Mouse (Mus musculus): ENCODE measurements at regions not wholly inside any gene's neighbourhood (a gene's known extent, or its start where the extent isn't known, plus 50 kb on each side); places are given as distances from the start of the nearest gene placed in this dataset.

DNA sequence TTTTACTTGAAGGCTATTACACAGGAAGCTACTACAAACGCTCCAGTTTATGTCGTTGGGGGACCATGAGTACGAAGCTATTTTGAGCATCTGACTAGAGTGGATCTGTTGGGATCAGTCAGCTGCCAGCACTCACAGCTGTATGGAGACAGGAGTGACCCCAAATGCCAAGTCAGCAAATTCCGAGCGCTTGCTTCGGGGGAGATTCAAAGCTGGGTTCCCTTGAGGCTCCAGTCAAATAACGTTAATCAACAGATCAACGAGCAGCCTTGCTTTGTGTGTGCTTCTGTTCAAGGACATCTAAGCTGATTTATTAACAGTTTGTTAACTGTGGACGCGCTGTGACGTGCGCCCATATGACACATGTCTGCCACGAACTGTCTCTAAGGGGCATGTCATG lies 349.5 kb downstream of the Ajap1 start:
- DNase-seq: no peak

DNA sequence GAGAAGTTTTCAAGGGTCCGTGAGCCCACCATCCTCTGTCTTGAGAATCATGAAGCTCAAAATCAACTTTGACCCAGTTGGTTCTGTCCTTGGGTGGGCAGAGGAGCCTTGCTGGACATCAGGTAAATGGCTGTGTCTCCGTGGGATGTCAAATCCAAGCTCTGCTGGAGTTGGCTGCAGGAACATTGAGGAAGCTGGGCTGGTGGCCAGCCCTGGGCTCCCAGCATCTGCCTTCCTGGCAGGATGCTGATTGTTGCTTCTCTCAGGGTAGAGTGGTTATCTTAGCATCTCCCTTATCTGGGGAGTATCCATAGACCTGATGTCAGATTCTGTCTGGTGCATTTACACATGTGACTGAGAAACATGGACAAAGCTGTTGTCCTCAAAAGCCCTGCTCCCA lies 353.3 kb downstream of the Ajap1 start:
- DNase-seq: no peak

DNA sequence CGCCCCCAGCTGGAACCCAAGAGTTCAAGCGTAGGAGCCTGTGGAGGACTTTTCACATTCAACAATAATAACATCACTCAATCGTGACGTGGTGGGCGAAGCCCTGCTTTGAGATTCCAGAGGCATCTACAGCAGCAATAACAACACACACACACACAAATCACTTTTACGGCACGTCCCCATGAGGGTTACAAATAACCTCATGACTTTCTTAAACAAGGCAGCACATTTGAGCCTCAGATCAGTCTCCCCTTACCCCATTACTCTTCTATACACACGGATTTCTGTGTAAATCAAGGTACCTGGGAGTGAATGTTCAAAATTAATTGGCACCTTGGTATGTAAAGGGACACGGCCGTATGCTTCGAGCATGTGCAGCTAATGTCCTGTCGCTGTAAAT lies 354.4 kb downstream of the Ajap1 start:
- DNase-seq: no peak

DNA sequence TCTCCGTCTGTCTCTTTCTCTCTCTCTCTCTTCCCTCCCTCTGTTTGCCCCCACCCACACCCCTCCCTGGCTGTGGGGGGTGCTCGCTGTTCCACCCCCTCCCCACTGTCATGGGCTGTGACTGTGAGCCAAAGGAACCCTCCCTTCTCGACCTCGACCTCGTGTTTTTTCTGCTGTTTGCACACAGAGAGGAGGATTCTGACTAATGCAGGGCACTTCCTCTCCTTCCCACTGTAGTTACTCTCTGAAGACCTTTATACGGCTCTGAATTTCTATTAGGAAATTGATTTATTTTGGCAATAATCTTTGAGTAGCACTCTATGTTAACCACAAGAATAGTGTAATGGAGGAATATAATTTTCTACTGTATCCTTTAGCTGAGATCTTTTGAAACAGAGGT lies 362.1 kb downstream of the Ajap1 start:
- no peak for DNase-seq

DNA sequence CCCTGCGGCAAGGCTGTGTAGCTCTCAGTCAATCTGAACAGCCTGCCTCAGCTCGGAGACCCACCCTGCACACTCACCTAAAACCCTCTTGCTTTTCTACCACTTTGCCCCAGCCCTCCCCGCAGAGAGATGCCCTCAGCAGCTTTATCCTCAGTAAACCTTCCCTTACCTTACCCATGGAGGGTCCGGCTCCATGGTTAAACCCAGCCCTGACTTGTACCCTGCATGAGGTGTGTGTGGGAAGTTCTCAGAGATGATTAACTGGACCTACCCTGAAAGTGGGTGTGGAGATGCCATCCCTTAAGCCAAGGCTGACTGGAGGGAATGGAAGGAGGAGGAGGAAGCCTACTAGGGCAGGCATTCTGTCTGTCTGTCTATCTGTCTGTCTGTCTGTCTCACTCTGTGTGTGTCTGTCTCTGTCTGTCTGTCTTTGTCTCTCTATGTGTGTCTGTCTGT lies 362.9 kb downstream of the Ajap1 start:
- DNase-seq: no peak

DNA sequence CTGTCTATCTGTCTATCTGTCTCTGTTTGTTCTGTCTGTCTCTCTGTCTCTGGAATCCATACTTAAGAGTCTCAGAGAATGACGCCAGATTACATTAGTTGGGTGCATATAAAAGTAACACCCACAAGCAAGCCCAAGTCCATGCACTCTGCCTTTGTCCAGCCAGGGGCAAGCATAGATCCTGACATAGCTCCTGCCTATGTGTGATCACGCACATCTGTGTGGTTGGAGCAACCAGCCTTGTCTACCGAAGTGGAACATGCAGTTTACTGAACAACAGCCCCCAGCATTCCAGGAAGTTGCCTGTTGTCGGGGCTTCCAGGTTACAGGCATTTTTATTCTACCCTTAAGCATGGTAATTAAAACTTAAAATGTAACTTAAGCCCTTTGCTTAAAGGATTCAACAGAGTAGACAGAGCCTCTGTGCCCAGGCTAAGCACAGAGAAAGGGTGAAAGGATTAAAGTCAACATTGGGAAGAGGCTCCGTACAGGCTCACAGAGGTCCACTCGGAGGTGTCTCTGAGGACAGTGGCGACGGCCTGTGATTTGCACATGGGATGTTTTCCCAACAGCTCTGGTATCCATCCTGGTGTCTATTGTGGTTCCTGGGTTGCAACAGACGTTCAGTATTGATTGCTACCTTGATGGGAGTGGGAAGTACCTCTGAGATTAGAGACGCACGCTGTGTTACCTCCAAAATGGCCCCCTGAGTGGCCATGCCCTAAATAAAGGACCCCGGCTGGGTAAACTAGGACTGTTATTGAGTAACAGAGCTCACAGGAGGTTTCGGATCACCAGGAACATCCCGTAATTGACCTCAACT lies 363.6 kb downstream of the Ajap1 start:
- no peak for DNase-seq

DNA sequence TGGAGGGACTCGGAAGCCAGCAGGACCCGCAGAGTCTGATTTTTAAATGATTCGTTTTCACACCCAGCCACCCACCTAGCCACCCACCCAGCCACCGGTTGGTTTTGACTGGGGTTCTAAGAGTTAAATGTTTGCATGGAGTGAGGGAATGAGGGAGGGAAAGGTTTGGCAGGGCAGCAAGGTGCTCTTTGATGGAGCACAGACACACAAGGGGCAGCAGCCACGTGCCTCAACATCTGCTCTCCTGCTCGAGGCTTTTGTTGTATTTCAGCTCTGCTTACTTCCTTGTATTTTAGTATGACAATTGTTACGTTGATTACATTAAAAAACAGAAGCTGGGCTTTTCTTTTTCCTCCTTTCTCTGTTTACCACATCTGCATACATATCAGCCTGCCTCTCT lies 367.6 kb downstream of the Ajap1 start:
- DNase-seq: no peak

DNA sequence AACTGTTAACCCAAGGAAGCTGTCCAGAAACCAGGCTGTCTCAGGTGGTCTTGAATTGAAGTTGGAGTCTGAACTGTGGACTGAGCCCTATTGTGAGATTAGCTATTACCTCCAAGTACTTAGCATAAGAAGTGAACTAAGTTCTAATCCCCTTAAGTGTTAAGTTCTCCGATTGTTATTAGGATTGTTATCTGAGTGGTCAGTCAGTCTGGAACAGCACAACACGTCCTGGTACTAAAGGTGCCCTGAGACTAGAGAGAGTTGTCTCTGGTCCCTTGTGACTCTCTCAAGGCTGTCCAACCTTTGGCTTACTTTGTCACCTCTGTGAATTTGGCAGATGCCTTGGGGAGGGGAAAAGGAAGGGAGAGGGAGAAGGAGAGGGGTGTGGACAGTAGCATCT lies 369.0 kb downstream of the Ajap1 start:
- no peak for DNase-seq

DNA sequence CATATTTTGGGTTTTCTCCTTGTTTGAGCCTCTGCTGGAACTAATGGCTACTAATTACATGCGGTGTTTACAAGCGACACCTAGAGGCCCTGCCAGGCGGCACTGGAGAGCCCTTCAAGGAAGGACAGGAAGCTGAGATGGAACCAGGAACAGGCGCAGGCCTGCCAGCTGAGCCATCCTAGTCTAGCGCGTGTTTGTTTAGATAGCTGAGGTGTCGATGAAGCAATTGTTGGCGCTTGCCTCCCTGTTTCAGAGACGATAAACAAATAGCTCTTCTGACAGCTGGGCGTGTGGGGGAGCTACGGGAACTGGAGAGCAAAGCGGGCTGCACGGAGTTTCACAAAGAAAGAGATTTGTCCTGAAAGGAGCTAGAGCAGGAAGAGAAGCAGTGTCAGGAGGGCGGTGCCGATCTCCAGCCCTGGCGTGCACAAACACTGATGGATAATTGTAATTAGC lies 372.3 kb downstream of the Ajap1 start:
- peak; percentile 49 to 73 for DNase-seq

DNA sequence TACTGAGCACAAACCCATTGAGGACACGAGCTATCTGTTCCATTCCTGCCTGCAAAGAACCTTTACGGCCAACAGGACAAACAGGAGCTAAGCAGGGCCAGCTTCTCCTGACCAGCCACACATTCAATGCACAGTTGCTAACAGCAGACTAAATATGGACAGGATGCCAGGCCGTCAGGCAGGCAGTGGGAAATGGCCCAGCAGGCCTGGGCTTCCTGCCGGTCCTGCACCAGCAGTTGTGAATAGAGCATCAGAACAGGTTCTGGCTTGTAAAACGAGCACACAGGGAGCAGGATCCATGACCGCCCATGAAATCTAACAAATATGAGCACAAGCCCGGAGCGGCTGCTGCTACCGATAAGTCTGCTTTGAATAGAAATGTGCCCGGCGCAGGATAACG lies 384.0 kb downstream of the Ajap1 start:
- no peak for DNase-seq

DNA sequence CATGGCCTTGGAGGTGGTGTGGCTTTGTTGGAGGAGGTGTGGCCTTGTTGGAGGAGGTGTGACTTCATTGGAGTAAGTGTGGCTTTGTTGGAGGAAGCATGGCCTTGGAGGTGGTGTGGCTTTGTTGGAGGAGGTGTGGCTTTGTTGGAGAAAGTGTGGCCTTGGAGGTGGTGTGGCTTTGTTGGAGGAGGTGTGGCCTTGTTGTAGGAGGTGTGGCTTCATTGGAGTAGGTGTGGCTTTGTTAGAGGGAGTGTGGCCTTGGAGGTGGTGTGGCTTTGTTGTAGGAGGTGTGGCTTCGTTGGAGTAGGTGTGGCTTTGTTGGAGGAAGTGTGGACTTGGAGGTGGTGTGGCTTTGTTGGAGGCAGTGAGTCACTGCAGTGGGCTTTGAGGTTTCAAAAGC lies 385.0 kb downstream of the Ajap1 start:
- DNase-seq: no peak

DNA sequence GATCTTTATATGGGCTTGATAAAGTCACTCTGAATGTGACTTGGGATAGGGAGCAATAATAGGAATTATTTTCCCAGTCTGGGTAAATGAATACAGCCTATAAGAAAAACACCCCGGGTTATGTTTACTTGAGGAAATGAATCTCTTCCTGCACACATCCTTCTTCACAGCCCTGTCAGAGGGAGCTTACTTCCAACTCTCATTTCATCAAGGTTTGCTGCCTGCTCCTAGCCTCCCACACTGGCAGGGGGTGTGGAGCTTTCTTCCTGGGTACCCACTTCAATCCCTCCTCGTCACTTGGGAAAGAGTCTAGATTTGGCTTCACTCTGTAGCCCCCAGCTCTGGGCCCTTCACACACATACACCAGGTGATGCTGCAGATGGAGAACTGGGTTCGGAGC lies 389.5 kb downstream of the Ajap1 start:
- no peak for DNase-seq

DNA sequence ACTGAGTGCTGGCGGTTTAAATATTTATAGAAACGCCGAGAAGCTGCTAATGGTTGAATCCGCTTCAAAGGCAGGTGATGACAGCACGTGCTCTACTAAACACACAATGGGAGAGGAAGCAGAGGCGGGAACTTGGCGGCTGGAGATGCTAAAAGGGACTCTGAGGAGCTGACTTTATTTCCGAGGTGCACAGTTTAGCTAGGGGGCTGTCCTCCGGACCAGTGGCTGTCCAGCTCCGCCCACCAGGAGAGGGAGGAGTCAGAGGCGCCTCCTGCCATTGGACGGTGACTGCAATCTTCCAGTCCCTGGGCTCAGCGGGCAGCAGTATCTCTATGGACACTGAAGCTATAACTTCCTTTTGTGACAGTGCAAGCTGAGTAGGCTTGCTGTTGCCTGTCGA lies 400.4 kb downstream of the Ajap1 start:
- peak; percentile 10 to 28 for DNase-seq

DNA sequence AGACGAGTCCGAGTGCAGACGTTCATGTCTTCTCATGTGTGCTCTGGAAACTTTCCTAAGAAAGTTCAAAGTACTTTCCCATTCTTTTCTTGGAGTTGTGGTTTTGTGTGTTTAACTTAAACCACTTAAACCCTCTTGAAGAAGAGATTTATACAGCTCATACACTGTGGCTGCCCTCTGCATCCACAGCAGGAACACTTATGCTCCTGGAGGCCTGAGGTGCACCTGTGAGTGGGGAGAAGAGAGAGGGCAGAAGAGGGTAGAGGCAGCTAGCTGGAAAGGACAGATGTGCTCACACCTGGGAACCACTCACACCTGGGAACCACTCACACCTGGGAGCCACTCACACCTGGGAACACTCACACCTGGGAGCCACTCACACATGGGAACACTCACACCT lies 408.0 kb downstream of the Ajap1 start:
- DNase-seq: no peak

DNA sequence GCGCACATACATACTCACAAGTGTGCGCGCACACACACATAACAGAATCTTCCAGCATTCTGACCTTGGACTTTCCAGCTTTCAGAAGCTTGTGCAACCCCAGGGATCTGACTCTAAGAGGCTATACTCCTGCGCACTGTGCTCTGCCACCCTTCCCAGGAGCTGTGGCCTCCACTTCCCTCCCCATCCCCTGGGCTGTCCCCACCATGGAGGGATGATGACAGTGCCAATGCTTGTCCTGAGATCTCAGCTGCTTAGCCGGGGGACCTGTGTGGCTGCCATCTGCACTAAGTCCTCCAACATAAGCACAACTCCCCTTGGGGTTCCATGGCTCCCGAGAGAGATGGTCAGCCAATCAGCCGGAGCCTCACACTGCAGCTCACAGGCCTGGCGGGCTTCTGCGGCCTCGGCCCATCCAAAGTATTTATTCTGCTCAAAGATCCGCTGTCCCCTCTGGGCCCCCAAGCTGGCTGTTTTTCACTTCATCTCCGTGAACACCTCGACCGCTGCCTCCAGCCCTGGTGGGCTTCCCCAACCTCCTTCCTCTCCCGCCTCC lies 412.3 kb downstream of the Ajap1 start:
- DNase-seq: no peak

DNA sequence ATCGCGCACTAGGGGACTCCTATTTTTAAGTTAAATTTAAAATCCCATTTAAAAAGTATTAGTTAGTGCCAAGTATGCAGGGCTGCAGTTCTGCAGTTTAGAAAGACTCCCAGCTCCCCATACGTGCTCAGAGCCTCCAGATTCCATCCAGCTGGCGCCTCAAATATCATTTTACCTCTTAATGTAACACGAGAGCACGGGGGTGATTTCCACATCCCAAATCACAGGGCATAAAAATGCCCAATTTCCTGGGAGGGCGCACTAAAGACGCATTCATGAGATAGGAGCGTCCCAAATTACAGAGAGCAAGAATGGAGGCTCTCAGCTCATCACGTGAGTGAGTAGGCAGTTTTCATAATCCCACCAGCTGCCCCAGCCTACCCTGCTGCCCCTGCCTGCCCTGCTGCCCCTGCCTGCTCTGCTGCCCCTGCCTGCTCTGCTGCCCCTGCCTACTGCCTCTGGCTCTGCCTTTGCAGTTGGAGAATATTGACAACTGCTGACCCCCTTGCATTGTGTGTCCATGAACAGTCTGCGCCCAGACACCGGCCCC lies 414.1 kb downstream of the Ajap1 start:
- no peak for DNase-seq

DNA sequence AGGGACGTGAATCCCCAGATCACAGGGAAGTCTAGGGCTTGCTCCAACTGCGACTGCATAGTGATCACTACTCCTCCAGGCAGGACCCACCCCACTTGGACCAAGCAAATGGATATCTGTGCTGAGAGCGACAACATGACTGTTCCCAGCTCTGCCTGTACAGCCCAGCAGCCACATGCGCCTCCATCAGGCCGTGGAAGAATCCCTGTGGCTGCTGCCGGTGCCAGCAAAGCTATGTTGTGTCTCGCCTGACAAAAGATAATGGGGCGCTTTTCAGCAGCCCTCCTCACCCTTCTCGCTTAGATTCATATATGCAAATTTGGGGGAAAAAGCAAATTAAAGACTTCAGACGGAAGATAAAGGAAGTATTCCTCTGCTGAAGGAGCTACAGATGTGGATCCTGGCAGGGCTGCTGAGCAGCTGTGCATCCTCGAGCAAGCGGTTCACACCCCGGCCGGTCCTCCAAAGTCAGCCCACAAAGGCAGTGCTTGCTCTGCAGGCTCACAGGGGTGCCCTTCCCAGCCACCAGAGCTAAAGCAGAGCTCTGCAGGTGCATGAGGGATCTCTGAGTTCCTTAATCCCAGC lies 418.5 kb downstream of the Ajap1 start:
- no peak for DNase-seq

DNA sequence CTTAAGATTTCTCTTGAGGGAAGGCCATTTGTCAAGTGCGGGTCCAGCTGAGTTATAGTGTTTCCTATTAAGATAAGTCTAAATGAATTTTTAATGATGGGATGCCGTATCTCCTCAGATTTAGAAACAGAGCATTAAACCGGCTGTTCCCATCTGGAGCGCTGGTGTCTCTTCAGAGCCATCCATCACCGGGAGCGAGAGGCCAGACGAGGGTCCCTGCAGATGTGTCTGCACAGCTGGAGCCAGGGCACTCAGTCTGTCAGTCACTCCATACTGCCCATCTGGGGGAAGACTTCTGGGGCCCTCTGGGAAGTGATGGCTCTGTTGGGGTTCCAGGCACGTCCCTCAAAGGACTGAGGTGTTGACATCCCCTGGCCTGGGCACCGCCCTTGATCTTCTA lies 419.2 kb downstream of the Ajap1 start:
- DNase-seq: peak in 1 of 2 experiments; percentile 50

DNA sequence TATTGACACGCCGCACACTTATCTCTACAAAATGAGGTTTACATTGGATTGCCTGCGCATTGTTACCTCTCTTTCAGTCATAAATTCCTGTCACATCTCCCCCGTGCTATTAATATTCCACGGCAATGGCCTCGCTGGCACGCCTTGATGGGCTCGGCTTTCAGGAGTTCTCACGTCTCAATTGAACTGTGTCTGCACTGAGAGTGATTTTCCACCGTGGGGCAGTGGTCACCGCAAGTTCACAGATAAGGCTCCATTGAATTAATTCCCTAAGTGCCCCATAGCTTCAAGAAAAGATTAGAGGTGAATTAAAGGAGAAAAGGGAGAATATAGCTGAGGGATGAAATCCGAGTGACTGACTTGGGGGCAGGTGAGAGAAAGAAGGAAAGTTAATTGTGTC lies 424.5 kb downstream of the Ajap1 start:
- DNase-seq: no peak

DNA sequence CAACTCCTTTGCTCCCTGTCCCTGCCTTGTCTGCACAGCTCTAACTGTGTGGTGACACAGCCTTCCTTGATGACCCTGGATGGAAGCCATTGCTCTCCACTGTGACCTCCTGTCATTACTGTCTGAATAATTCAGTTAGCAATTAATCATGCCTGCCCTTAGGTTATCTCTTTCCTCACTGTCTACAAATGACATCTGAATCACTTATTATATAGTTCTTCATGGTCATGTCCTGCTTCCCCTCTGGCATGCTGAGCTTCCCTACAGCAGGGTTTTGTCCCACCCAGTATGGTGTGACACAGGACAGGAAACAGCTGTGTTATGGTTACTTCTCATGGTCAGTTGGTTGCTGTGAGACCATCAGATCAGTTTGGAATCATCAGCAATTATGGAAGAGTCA lies 458.9 kb downstream of the Ajap1 start:
- peak; percentile 26 to 45 for DNase-seq

DNA sequence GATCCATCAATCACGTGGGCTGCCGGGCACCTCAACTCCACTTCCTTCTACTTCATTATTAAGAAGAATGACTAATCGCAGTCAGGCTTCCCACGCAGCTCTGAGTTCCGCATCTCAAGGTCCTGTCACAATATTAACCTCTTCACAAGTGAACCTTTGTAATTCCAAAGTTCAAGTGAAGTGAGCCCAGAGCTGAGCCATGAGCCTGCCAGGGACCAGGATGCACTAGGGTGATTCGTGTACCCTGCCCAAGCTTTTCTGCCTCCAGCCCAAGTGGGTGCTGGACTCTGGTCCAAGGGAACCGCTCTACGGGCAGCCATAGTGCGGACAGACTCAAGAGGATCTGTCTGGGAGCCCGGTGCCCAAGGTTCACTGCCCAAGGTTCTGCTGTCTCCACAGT lies 463.4 kb downstream of the Ajap1 start:
- no peak for DNase-seq

DNA sequence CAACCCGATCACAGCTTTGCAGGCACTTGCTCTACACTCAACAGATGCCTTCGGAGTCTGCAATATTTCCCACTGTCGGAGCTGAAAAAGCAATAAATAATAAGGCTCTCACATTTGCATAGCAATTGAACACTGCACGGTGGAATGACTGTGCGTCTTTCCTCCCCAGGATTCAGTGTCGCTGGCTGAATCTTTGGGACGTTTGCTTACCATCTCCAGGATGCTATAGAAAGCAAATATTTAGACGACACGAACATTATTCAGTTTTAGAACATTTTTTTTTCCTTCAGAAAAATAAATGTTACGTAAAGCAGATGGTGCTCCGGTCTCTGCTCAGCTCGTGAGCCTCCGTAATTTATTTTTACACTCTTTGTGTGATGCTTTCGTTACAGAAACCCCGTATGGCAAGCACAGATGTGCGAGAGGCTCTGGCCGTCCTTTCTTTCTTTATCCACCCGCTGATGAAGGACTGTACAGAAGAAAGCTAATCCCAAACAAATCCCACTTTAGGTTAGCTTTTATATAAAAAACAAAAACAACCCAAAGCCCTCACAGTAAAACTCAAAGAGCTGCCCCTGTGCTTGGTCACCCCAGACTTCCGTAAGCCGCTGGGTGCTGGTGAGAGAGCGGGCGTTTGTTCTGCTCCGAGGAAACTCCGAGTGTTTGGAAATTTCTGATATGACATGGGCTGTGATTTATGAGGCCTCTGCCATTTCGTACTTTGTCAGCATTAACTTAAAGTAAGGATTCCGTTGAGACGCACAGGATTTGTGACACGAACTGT lies 464.3 kb downstream of the Ajap1 start:
- DNase-seq: no peak

DNA sequence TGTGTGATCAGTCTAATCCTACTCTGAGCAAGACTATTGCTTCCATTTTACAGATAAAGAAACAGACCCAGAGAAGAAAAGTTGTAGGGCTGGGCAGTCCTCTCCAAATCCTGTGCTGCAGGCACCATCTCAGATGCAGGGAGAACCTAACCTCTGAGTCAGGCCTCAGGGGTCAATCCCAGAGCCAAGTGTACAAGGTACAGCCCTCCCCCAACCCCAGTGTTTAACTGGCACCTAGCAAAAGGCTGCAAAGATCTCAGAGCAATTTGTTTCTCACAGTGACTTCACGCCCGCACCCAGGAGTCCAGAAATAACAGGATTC lies 464.8 kb downstream of the Ajap1 start:
- DNase-seq: no peak
